Mouse (Mus musculus) E14TG2a.4 (cell line): ENCODE data around the gene Sh2d6.

ENCODE experiments used
- CTCF ChIP-seq: conservative IDR thresholded peaks from 2 replicates; pipeline ENCODE4 v1.5.1; 2014; ENCODE audit warnings: low read length
- NANOG ChIP-seq: IDR thresholded peaks from 2 replicates; pipeline ENCODE4 v1.6.1; 2014; ENCODE audit warnings: borderline replicate concordance, low read length, mixed read lengths
- POU5F1 ChIP-seq: IDR thresholded peaks from 2 replicates; pipeline ENCODE4 v1.6.1; 2014; ENCODE audit warnings: low read length, borderline replicate concordance

DNA sequence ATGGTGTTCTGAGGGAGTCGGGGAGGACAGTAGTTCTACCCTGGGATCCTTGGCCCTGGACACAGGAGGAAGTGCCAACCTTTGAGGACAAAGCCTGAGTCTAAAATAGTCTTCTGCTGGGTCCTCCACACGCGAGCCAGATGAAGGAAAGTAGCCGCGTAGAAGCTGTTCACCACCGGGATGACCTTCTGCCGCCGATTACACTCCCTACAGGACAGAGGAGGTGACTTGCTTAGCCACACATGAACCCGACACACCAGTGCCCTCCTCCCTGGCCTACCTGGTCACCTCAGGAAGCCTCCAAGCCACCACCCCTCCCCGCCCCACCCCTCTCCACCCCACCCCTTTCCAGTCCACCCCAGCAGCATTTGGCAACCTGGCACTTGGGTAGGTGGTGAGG, 47.2 kb upstream of the Sh2d6 start:
- TF ChIP-seq CTCF (no peak), NANOG (no peak), POU5F1 (no peak)
